In genomic region chr17:30590417-30591198, GRCm38 (mm10) we compare ENCODE assay signal across 8 mouse cellular contexts. TPM values are rescaled to one million over a fixed set of nuclear protein-coding genes. Genes with fewer than 3 reads are reported as not detected.
DNase-seq lines count a peak whose midpoint lies in the region; ATAC-seq and TF ChIP-seq lines count a peak whose summit lies in the region.

No protein-coding gene starts in this region.

- TF ChIP-seq CTCF in heart, adult 2 months (IDR thresholded peaks at IDR 0.05): peak; percentile 93

- peak; percentile 54 to 55 for DNase-seq in heart, adult 2 months
- peak; percentile 43 for DNase-seq in WW6 (ENCODE audit: low read depth, low spot score)
- DNase-seq in embryo, embryonic 10.5 days (ENCODE audit: low spot score): peak; percentile 80
- DNase-seq in layer of hippocampus, postnatal 14 days (ENCODE audit: low spot score in 2 of 2): peak; percentile 70 to 82
- peak; percentile 53 for DNase-seq in midbrain, embryonic 10.5 days (ENCODE audit: low spot score)
- DNase-seq in spleen, postnatal 36 days (ENCODE audit: low spot score in 2 of 2): peak; percentile 33 to 52

- no peak overlapping the region for H3K9ac ChIP-seq in heart, adult 2 months (ENCODE audit: low read depth, low read length)
- H3K9ac ChIP-seq in heart, embryonic 12.5 days: no peak overlapping the region
- no peak overlapping the region for H3K9ac ChIP-seq in hindbrain, embryonic 13.5 days

- H3K79me2 ChIP-seq in heart, adult 2 months (replicated peaks; ENCODE audit: control insufficient read depth, insufficient read depth, low read length): no peaks in the 10 kb centered on the region

- no peak overlapping the region for H3K4me3 ChIP-seq in heart, adult 2 months
- H3K4me3 ChIP-seq in heart, embryonic 12.5 days: no peak overlapping the region
- H3K4me3 ChIP-seq in hindbrain, embryonic 13.5 days: no peak overlapping the region
- H3K4me3 ChIP-seq in midbrain, embryonic 10.5 days: no peak overlapping the region

- 47% methylated on average over 17 of the region's 17 CpGs for WGBS in heart, adult 2 months
- 53% methylated on average over 17 of the region's 17 CpGs for WGBS in heart, embryonic 12.5 days
- WGBS in hindbrain, embryonic 13.5 days: 35% methylated on average over 17 of the region's 17 CpGs
- WGBS in midbrain, embryonic 10.5 days: 54% methylated on average over 17 of the region's 17 CpGs

- TF ChIP-seq EP300 in heart, adult 2 months (IDR thresholded peaks at IDR 0.05; ENCODE audit: insufficient read depth, low read depth, low read length): no peak

- no peak for TF ChIP-seq POLR2A in heart, adult 2 months (IDR thresholded peaks at IDR 0.05; ENCODE audit: insufficient read depth, low read depth, low read length)

- no peak for ATAC-seq in heart, embryonic 12.5 days (ENCODE audit: insufficient number of reproducible peaks, low FRiP score)
- 0 out of 2 replicates have a peak, but pooled peaks have one; percentile 43 for ATAC-seq in hindbrain, embryonic 13.5 days (ENCODE audit: low FRiP score)

- no peaks in the 10 kb centered on the region for H3K4me1 ChIP-seq in heart, adult 2 months (ENCODE audit: control insufficient read depth, insufficient read depth, low read length)
- H3K4me1 ChIP-seq in heart, embryonic 12.5 days (replicated peaks): 0 out of 2 replicates have a peak, but pooled peaks cover 3% of the 10 kb centered on the region
- H3K4me1 ChIP-seq in hindbrain, embryonic 13.5 days (replicated peaks): peaks cover 18% of the 10 kb centered on the region
- H3K4me1 ChIP-seq in midbrain, embryonic 10.5 days: peaks cover 18% of the 10 kb centered on the region

- no peaks in the 10 kb centered on the region for H3K36me3 ChIP-seq in heart, adult 2 months (ENCODE audit: control insufficient read depth, insufficient read depth, low read length)
- peaks cover 30% of the 10 kb centered on the region for H3K36me3 ChIP-seq in heart, embryonic 12.5 days
- H3K36me3 ChIP-seq in hindbrain, embryonic 13.5 days: peaks cover 8% of the 10 kb centered on the region
- H3K36me3 ChIP-seq in midbrain, embryonic 10.5 days: peaks cover 32% of the 10 kb centered on the region

- no peaks in the 10 kb centered on the region for H3K27me3 ChIP-seq in heart, adult 2 months (ENCODE audit: control insufficient read depth, insufficient read depth, low read length)
- no peaks in the 10 kb centered on the region for H3K27me3 ChIP-seq in heart, embryonic 12.5 days (replicated peaks)
- no peaks in the 10 kb centered on the region for H3K27me3 ChIP-seq in hindbrain, embryonic 13.5 days
- no peaks in the 10 kb centered on the region for H3K27me3 ChIP-seq in midbrain, embryonic 10.5 days (ENCODE audit: low read depth, poor library complexity, severe bottlenecking)

- no peaks in the 10 kb centered on the region for H3K9me3 ChIP-seq in heart, embryonic 12.5 days (replicated peaks)
- H3K9me3 ChIP-seq in hindbrain, embryonic 13.5 days: no peaks in the 10 kb centered on the region
- no peaks in the 10 kb centered on the region for H3K9me3 ChIP-seq in midbrain, embryonic 10.5 days (replicated peaks)

- H3K27ac ChIP-seq in heart, adult 2 months: no peak overlapping the region
- H3K27ac ChIP-seq in heart, embryonic 12.5 days (ENCODE audit: poor library complexity, severe bottlenecking): no peak overlapping the region
- peak overlapping the region; percentile 18; the same call in 1 of the 2 replicates for H3K27ac ChIP-seq in hindbrain, embryonic 13.5 days
- H3K27ac ChIP-seq in midbrain, embryonic 10.5 days (replicated peaks): no peak overlapping the region

- H3K4me2 ChIP-seq in heart, embryonic 12.5 days: no peak overlapping the region
- peak overlapping the region; percentile 31 for H3K4me2 ChIP-seq in hindbrain, embryonic 13.5 days

- intact Hi-C loops in heart, adult 2 months (cut with DNase I): loop anchor here (1.0 kb wide), 1 partner anchor 31 kb away; no protein-coding TSS in a partner anchor

RNA-seq across cellular contexts. Expression of gene Btbd9, which starts 14.3 kb away (rescaled TPM):
- 10 to 100 TPM; 20.9 to 22.0 TPM for total RNA-seq in heart, adult 2 months (2021)
- 8.1 and 10.1 TPM in 2 replicates for polyA plus RNA-seq in heart, adult 2 months (2012; rRNA removed)
- 41.3 and 42.0 TPM in 2 replicates for polyA plus RNA-seq in heart, embryonic 12.5 days (2016; fragmentation: Nextera tagmentation; extraction: Ambion mirVana)
- 149 and 150 TPM in 2 replicates for polyA plus RNA-seq in hindbrain, embryonic 13.5 days (2015; fragmentation: Nextera tagmentation; extraction: Ambion mirVana)
- 100 to 1,000 TPM; 117 TPM for total RNA-seq in layer of hippocampus, postnatal 14 days (2021)
- 63.0 and 74.5 TPM in 2 replicates for polyA plus RNA-seq in midbrain, embryonic 10.5 days (2016; fragmentation: Nextera tagmentation; extraction: Ambion mirVana)

RNA-seq across cellular contexts. Expression of gene Dnah8, which starts 33.5 kb away (rescaled TPM):
- total RNA-seq in heart, adult 2 months (2021): 1 to 10 TPM in 1 of 2 experiments, under 1 TPM in 1; 0.97 to 1.2 TPM
- polyA plus RNA-seq in heart, adult 2 months (2012; rRNA removed): 0.45 and 1.00 TPM in 2 replicates
- 2.1 and 2.2 TPM in 2 replicates for polyA plus RNA-seq in heart, embryonic 12.5 days (2016; fragmentation: Nextera tagmentation; extraction: Ambion mirVana)
- polyA plus RNA-seq in hindbrain, embryonic 13.5 days (2015; fragmentation: Nextera tagmentation; extraction: Ambion mirVana): 1.3 and 1.9 TPM in 2 replicates
- total RNA-seq in layer of hippocampus, postnatal 14 days (2021): 1 to 10 TPM; 3.6 to 4.6 TPM
- 1.1 and 1.2 TPM in 2 replicates for polyA plus RNA-seq in midbrain, embryonic 10.5 days (2016; fragmentation: Nextera tagmentation; extraction: Ambion mirVana)

RNA-seq across cellular contexts. Expression of gene Glo1, which starts 36.1 kb away (rescaled TPM):
- total RNA-seq in heart, adult 2 months (2021): 100 to 1,000 TPM; 146 to 164 TPM
- 65.7 and 118 TPM in 2 replicates for polyA plus RNA-seq in heart, adult 2 months (2012; rRNA removed)
- polyA plus RNA-seq in heart, embryonic 12.5 days (2016; fragmentation: Nextera tagmentation; extraction: Ambion mirVana): 232 and 236 TPM in 2 replicates
- polyA plus RNA-seq in hindbrain, embryonic 13.5 days (2015; fragmentation: Nextera tagmentation; extraction: Ambion mirVana): 153 and 172 TPM in 2 replicates
- total RNA-seq in layer of hippocampus, postnatal 14 days (2021): 100 to 1,000 TPM; 170 to 172 TPM
- polyA plus RNA-seq in midbrain, embryonic 10.5 days (2016; fragmentation: Nextera tagmentation; extraction: Ambion mirVana): 242 and 252 TPM in 2 replicates
